Mouse (Mus musculus) ES-CJ7 (cell line): Measurements from ENCODE around the gene Synpo2.

Experiments used
- DNase-seq: peaks from one replicate; pipeline ENCODE4 v3.0.0; 2011; ENCODE audit warnings: low read depth, low spot score

Gene Synpo2

GRCm38 (mm10) chr3:123205065-123205464, 30.9 kb downstream of the Synpo2 start:
- no peak for DNase-seq

GRCm38 (mm10) chr3:123204658-123205057, 31.3 kb downstream of the Synpo2 start:
- DNase-seq = no peak

DNA sequence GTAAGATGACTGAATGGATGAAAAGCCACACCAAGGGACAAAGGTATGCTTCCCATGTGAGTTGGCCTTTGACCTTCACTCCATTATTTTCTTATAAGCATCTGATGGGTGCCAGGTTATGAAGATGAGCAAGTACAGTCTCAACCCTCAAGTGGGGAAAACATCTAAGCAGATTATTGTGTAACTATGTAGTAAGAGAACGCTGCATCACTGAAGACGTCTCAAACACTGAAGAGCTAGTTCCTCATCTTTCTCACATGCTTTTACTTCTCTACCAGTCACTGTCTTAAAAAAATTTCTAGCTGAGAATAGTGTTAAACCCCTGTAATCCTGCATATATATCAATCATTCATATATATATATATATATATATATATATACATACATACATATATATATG, 34.2 kb downstream of the Synpo2 start:
- DNase-seq = no peak

- no peak for DNase-seq
Observed at GRCm38 (mm10) chr3:123193740-123194139, 42.2 kb downstream of the Synpo2 start.

- no peak for DNase-seq
Observed at GRCm38 (mm10) chr3:123191602-123192001, 44.3 kb downstream of the Synpo2 start.

DNA sequence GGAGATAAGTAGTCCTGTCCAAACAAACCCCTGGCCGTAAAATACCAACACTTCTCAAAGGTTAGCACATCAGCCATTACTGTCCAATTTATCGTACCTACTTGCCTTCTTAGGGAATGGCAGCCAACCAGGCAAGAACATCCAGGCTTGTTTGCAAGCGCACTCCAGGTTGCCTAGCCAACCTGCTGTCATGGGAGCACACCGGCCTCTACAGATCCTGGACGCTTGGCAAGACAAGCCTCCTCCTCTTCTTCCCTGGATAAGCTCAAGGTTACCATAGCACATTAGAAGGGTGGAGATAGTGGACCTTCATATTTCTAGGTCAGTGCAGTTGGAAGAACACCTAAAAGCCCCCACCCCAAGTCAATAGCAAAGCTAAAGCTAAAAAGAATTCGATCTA, 45.6 kb downstream of the Synpo2 start:
- DNase-seq = no peak

DNA sequence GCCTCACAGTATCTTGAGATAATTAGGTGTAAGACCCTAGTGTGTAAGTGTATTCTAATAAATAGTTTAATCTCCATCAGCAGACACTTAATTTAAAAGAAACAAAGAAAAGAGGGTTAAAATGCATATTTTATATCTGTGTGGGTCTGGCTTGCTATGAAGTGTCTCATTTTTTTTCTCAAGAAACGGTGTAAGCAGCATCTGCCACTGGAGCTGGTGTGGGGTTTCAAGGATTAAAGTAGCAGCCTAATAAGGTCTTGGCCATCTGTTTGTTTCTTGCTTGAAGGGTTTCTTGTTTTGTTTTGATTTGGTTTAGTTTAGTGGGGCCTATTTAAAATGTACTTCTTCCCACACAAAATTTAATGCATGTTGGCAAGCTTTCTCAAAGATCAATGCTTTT, 46.1 kb downstream of the Synpo2 start:
- DNase-seq = no peak

- DNase-seq = peak; percentile 56
Observed at GRCm38 (mm10) chr3:123188616-123189230, 47.2 kb downstream of the Synpo2 start.

GRCm38 (mm10) chr3:123187370-123188124, 48.4 kb downstream of the Synpo2 start:
- no peak for DNase-seq

- DNase-seq = no peak
Observed at GRCm38 (mm10) chr3:123185238-123185925, 50.6 kb downstream of the Synpo2 start.

DNA sequence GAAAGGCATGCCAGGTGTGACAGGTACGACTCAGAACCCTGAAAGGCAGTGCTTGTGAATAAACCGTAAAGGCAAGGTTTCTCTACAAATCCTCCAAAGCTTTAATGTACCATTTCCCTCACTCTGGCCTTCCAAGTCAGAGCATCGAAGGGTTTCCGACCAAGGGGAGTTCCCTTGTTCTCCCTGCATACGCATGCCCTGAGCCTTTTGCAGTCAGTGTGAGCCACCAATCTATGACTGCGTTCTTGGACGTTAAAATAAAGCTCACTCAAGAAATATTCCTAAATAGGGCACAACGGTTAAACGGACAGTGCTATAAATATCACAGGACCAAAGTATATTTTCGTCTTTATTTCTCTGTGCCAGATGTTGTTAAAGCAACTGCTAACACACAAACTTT, 51.7 kb downstream of the Synpo2 start:
- DNase-seq = no peak

DNA sequence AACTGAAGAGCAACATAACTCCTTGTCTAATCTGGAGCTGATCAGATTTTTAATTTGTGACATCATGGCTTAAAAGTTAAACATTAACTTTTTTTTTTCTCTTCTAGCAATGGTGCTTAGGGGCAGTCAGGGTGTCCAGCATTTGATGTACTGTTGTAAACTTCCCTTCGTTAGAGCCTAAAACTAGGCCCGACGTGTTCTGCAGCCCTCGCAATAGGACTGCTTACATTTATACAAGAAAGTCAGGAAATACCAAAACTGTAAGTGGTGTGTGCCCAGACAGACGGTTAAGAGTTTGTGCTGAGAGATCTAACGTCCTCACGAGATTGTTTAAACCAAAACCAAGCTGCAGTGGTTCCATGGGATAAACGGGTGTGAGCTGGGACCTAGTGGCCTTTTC, 56.4 kb downstream of the Synpo2 start:
- no peak for DNase-seq

- DNase-seq = no peak
Observed at GRCm38 (mm10) chr3:123179041-123179440, 56.9 kb downstream of the Synpo2 start.

GRCm38 (mm10) chr3:123178420-123178819, 57.5 kb downstream of the Synpo2 start:
- DNase-seq = no peak

DNA sequence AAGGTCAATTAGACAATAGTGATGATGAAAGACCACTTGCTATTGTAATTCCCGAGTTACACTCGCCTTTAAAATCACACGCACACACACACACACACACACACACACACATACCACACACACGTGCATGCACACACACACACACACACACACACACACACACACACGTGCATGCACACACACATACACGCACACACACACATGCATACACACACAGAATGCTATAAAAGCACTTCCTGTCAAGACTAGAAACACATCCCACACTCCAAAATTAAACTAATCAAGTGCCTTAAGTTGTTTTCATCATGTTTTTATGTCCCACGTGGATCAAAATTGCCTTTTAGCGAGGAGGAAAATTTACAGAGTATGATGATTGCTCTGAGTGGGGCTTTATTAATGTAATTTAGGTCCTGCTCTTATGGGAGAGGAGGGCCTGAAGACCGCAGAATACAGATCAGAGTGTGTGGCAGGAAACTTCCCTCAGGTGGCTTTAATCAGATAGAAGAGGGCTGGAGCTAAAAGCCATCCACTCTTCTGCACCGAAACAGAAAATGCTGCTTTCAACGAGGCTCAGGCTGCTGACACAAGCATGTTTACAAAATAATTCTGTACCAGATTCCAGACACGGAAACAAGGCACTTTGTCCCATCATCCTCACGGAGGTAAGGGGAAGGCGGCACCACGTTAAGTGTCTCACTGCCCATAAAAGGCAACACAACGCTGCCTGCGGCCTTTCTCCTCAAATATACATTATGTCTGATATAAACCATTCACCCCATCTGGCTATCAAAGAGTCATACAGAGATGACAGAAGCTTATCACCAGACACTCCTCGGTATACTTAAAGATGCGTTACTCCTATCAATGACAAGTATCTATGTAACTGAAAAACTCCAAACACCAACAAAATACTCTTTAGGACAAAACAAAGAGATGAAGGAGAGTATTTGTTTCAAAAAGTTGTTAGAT, 59.3 kb downstream of the Synpo2 start:
- no peak for DNase-seq

DNA sequence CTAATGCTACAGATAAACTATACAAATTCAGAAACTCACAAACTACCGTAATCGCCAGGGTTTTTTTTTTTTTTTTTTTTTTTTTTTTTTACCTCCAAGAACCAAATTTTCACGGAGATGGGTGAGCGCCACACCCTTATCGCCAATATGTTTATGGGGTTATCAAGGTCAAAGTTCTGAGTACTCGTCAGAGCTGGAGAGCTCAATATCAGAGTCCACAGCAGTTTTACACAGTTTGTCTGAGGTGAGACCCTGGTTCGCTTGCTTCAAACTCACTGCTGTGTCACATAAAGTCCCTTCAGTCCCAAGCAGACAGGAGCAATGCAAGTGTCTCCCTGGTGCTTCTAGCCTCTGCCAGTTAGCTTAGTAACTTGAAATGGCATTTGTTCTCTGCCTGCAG, 60.8 kb downstream of the Synpo2 start:
- no peak for DNase-seq

GRCm38 (mm10) chr3:123174379-123174697, 61.6 kb downstream of the Synpo2 start:
- no peak for DNase-seq

- DNase-seq = peak; percentile 25
Observed at GRCm38 (mm10) chr3:123173553-123174378, 62.2 kb downstream of the Synpo2 start.

DNA sequence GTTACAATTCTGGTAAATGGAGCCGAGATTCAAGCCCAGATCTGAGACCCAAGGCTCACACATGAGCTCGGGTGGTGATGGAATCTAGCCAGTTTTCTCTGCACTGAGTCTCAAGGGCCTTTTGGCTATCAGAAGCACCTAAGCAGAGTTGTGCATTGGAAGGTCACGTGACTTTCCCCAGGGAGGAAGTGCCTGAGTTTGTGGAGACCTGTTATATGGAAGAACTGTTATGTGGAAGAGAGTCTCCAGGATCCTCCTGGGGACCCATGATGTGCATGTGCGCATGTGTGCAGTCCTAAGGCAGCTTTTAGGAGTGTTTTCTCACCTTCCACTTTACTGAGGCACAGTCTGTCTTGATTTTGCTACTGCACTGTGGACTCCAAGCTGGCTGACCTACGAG, 63.8 kb downstream of the Synpo2 start:
- no peak for DNase-seq

GRCm38 (mm10) chr3:123169398-123169797, 66.6 kb downstream of the Synpo2 start:
- DNase-seq = no peak

- DNase-seq = peak; percentile 57
Observed at GRCm38 (mm10) chr3:123168815-123169214, 67.1 kb downstream of the Synpo2 start.
